Mouse (Mus musculus): ENCODE measurements around the gene Gimd1.

The Gimd1 gene

GRCm38 (mm10) chr3:132629601-132630239 lies at the start of gene Gimd1:
TSS of gene Gimd1 (plus strand) at chr3:132629820.
- DNase-seq (ENCODE audit: low spot score): no peak

GRCm38 (mm10) chr3:132581198-132581597 lies 48.4 kb upstream of the Gimd1 start:
- no peak for DNase-seq (ENCODE audit: low spot score)

GRCm38 (mm10) chr3:132582339-132582738 lies 47.3 kb upstream of the Gimd1 start:
- no peak for DNase-seq (ENCODE audit: low spot score)

- DNase-seq (ENCODE audit: low spot score): no peak
These were observed 44.3 kb upstream of the Gimd1 start for GRCm38 (mm10) chr3:132585122-132585972.

GRCm38 (mm10) chr3:132588146-132588545 lies 41.5 kb upstream of the Gimd1 start:
- DNase-seq (ENCODE audit: low spot score): no peak

GRCm38 (mm10) chr3:132590010-132590409 lies 39.6 kb upstream of the Gimd1 start:
- no peak for DNase-seq (ENCODE audit: low spot score)

GRCm38 (mm10) chr3:132590604-132591003 lies 39.0 kb upstream of the Gimd1 start:
- no peak for DNase-seq (ENCODE audit: low spot score)

GRCm38 (mm10) chr3:132628741-132629140 lies 879 bp upstream of the Gimd1 start:
- no peak for DNase-seq (ENCODE audit: low spot score)

- DNase-seq (ENCODE audit: low spot score): no peak
These were observed 3.6 kb downstream of the Gimd1 start for GRCm38 (mm10) chr3:132633261-132633660.

GRCm38 (mm10) chr3:132637080-132637479 lies 7.5 kb downstream of the Gimd1 start:
- no peak for DNase-seq (ENCODE audit: low spot score)

- DNase-seq (ENCODE audit: low spot score): no peak
These were observed 14.5 kb downstream of the Gimd1 start for GRCm38 (mm10) chr3:132644071-132644470.

GRCm38 (mm10) chr3:132646814-132647213 lies 17.2 kb downstream of the Gimd1 start:
- no peak for DNase-seq (ENCODE audit: low spot score)

- DNase-seq (ENCODE audit: low spot score): no peak
These were observed 19.7 kb downstream of the Gimd1 start for GRCm38 (mm10) chr3:132649368-132649767.

- DNase-seq (ENCODE audit: low spot score): no peak
These were observed 20.6 kb downstream of the Gimd1 start for GRCm38 (mm10) chr3:132650191-132650590.

GRCm38 (mm10) chr3:132651776-132652175 lies 22.2 kb downstream of the Gimd1 start:
- DNase-seq (ENCODE audit: low spot score): no peak

GRCm38 (mm10) chr3:132653959-132654358 lies 24.3 kb downstream of the Gimd1 start:
- no peak for DNase-seq (ENCODE audit: low spot score)

- DNase-seq (ENCODE audit: low spot score): no peak
These were observed 26.3 kb downstream of the Gimd1 start for GRCm38 (mm10) chr3:132655955-132656354.

- DNase-seq (ENCODE audit: low spot score): no peak
These were observed 47.9 kb downstream of the Gimd1 start for GRCm38 (mm10) chr3:132677494-132677893.

- DNase-seq (ENCODE audit: low spot score): peak; percentile 92
These were observed 54.0 kb downstream of the Gimd1 start, which contains the start of gene Tbck for GRCm38 (mm10) chr3:132683447-132684230. TSS of gene Tbck (plus strand) at chr3:132684144.

GRCm38 (mm10) chr3:132684231-132684928 lies 54.8 kb downstream of the Gimd1 start, which contains the start of gene Aimp1:
TSS of gene Aimp1 (minus strand) at chr3:132684370.
- no peak for DNase-seq (ENCODE audit: low spot score)

Measured in ovary, postnatal 36 days (tissue).